In genomic region chr10:27500863-27501262, GRCm38 (mm10) we compare ENCODE assay signal across 27 mouse cellular contexts.
DNase-seq lines count a peak whose midpoint lies in the region; ATAC-seq and TF ChIP-seq lines count a peak whose summit lies in the region.
"Had no signal": no experiment of that assay in that cellular context is flagged by ENCODE, and none has a peak within 500 bp of the region (broad histone marks: within the 10 kb centered on the region; RNA-seq: fewer than 3 reads in every experiment).

No protein-coding gene starts in this region.

- no peak overlapping the region for H3K4me3 ChIP-seq in hindbrain, postnatal 0 days (ENCODE audit: low read length)
- no peak overlapping the region for H3K4me3 ChIP-seq in hindbrain, embryonic 12.5 days
- no peak overlapping the region for H3K4me3 ChIP-seq in limb, embryonic 14.5 days (replicated peaks; ENCODE audit: low read length)
- no peak overlapping the region for H3K4me3 ChIP-seq in limb, embryonic 10.5 days
- H3K4me3 ChIP-seq: embryonic facial prominence, embryonic 12.5 days; forebrain, embryonic 10.5 days; forebrain, embryonic 15.5 days; hindbrain, embryonic 10.5 days; limb, embryonic 13.5 days; liver, embryonic 12.5 days had no signal

- no peaks in the 10 kb centered on the region for H3K4me1 ChIP-seq in hindbrain, postnatal 0 days (ENCODE audit: insufficient read depth, low read length)
- no peaks in the 10 kb centered on the region for H3K4me1 ChIP-seq in hindbrain, embryonic 12.5 days
- H3K4me1 ChIP-seq in limb, embryonic 14.5 days (ENCODE audit: control insufficient read depth, insufficient read depth, low read length) = no peaks in the 10 kb centered on the region
- 0 out of 2 replicates have a peak, but pooled peaks cover 11% of the 10 kb centered on the region for H3K4me1 ChIP-seq in limb, embryonic 10.5 days
- H3K4me1 ChIP-seq: forebrain, embryonic 15.5 days; hindbrain, embryonic 10.5 days; limb, embryonic 13.5 days; liver, embryonic 12.5 days had no signal

- H3K36me3 ChIP-seq in hindbrain, postnatal 0 days (ENCODE audit: insufficient read depth, low read length) = no peaks in the 10 kb centered on the region
- no peaks in the 10 kb centered on the region for H3K36me3 ChIP-seq in hindbrain, embryonic 12.5 days
- H3K36me3 ChIP-seq in limb, embryonic 14.5 days (ENCODE audit: control insufficient read depth, insufficient read depth, low read length) = no peaks in the 10 kb centered on the region
- H3K36me3 ChIP-seq in limb, embryonic 10.5 days = no peaks in the 10 kb centered on the region
- H3K36me3 ChIP-seq: embryonic facial prominence, embryonic 12.5 days; forebrain, embryonic 10.5 days; forebrain, embryonic 15.5 days; G1E; hindbrain, embryonic 10.5 days; limb, embryonic 13.5 days; liver, embryonic 12.5 days had no signal

- H3K4me2 ChIP-seq in hindbrain, postnatal 0 days (ENCODE audit: low read depth, low read length) = no peak overlapping the region
- no peak overlapping the region for H3K4me2 ChIP-seq in hindbrain, embryonic 12.5 days (replicated peaks)
- H3K4me2 ChIP-seq in limb, embryonic 14.5 days (replicated peaks; ENCODE audit: low read depth, low read length, severe bottlenecking) = no peak overlapping the region
- H3K4me2 ChIP-seq: embryonic facial prominence, embryonic 12.5 days; forebrain, embryonic 15.5 days; limb, embryonic 13.5 days; liver, embryonic 12.5 days; midbrain, embryonic 11.5 days had no signal

- no peak for TF ChIP-seq POLR2A in limb, embryonic 14.5 days (IDR thresholded peaks at IDR 0.05; ENCODE audit: borderline replicate concordance, extremely low read depth, insufficient read depth, insufficient read length)

- no peaks in the 10 kb centered on the region for H3K27me3 ChIP-seq in hindbrain, postnatal 0 days (ENCODE audit: insufficient read depth, low read length)
- no peaks in the 10 kb centered on the region for H3K27me3 ChIP-seq in hindbrain, embryonic 12.5 days
- no peaks in the 10 kb centered on the region for H3K27me3 ChIP-seq in limb, embryonic 14.5 days (ENCODE audit: control insufficient read depth, insufficient read depth, low read length)
- no peaks in the 10 kb centered on the region for H3K27me3 ChIP-seq in limb, embryonic 10.5 days (ENCODE audit: low read depth, poor library complexity, severe bottlenecking)
- H3K27me3 ChIP-seq: embryonic facial prominence, embryonic 12.5 days; forebrain, embryonic 15.5 days; limb, embryonic 13.5 days; liver, embryonic 12.5 days had no signal

- no peak for TF ChIP-seq CTCF in hindbrain, postnatal 0 days (IDR thresholded peaks at IDR 0.05; ENCODE audit: low read depth)

- H3K9me3 ChIP-seq in hindbrain, postnatal 0 days (ENCODE audit: low read length) = no peaks in the 10 kb centered on the region
- no peaks in the 10 kb centered on the region for H3K9me3 ChIP-seq in hindbrain, embryonic 12.5 days (replicated peaks)
- no peaks in the 10 kb centered on the region for H3K9me3 ChIP-seq in limb, embryonic 14.5 days (ENCODE audit: control insufficient read depth, low read length)
- no peaks in the 10 kb centered on the region for H3K9me3 ChIP-seq in limb, embryonic 10.5 days (replicated peaks)
- H3K9me3 ChIP-seq: embryonic facial prominence, embryonic 12.5 days; forebrain, embryonic 10.5 days; forebrain, embryonic 15.5 days; G1E; hindbrain, embryonic 10.5 days; limb, embryonic 13.5 days; liver, embryonic 12.5 days had no signal

- DNase-seq in cerebellum, postnatal 10 days = peak; percentile 27 to 41
- no peak for DNase-seq in cerebellum, adult 8-10 months
- DNase-seq in hindbrain, postnatal 0 days (ENCODE audit: low spot score) = peak; percentile 27
- DNase-seq in limb, embryonic 14.5 days (ENCODE audit: low spot score) = peak; percentile 8
- no peak for DNase-seq in limb, embryonic 10.5 days (ENCODE audit: low spot score)
- no peak for DNase-seq in adrenal gland, adult 8-10 months
- DNase-seq: adrenal gland, postnatal 14 days; cerebellum, adult 11-12 months; gastrocnemius, postnatal 10 days; heart, postnatal 14 days; kidney, adult 9 months; kidney, postnatal 10 days; liver, postnatal 0 days; lung, postnatal 36 days; spleen, adult 18-20 months; thymus, postnatal 14 days had no signal

- no peak overlapping the region for H3K27ac ChIP-seq in hindbrain, postnatal 0 days
- H3K27ac ChIP-seq in hindbrain, embryonic 12.5 days = no peak overlapping the region
- H3K27ac ChIP-seq in limb, embryonic 14.5 days (replicated peaks; ENCODE audit: low read depth, low read length) = no peak overlapping the region
- H3K27ac ChIP-seq in limb, embryonic 10.5 days = no peak overlapping the region
- H3K27ac ChIP-seq: embryonic facial prominence, embryonic 12.5 days; forebrain, embryonic 10.5 days; forebrain, embryonic 15.5 days; hindbrain, embryonic 10.5 days; limb, embryonic 13.5 days; liver, embryonic 12.5 days had no signal

- ATAC-seq in hindbrain, postnatal 0 days = no peak
- no peak for ATAC-seq in hindbrain, embryonic 12.5 days (ENCODE audit: low FRiP score)
- no peak for ATAC-seq in limb, embryonic 14.5 days (ENCODE audit: low FRiP score, low read depth)
- ATAC-seq: forebrain, embryonic 15.5 days; intestine, postnatal 0 days; liver, embryonic 12.5 days; liver, postnatal 0 days; Patski had no signal

- WGBS in hindbrain, postnatal 0 days = 66% methylated on average over 3 of the region's 3 CpGs
- 88% methylated on average over 3 of the region's 3 CpGs for WGBS in hindbrain, embryonic 12.5 days
- 45% methylated on average over 3 of the region's 3 CpGs for WGBS in limb, embryonic 14.5 days
- WGBS in limb, embryonic 10.5 days = 70% methylated on average over 3 of the region's 3 CpGs

- H3K9ac ChIP-seq in hindbrain, postnatal 0 days (replicated peaks; ENCODE audit: low read length) = no peak overlapping the region
- no peak overlapping the region for H3K9ac ChIP-seq in hindbrain, embryonic 12.5 days
- H3K9ac ChIP-seq in limb, embryonic 14.5 days (ENCODE audit: low read depth, low read length, severe bottlenecking) = no peak overlapping the region
- H3K9ac ChIP-seq: embryonic facial prominence, embryonic 12.5 days; forebrain, embryonic 15.5 days; limb, embryonic 13.5 days; liver, embryonic 12.5 days; liver, postnatal 0 days had no signal

Comparison
In these comparisons a context has a peak if more than half of its experiments do, and no peak if none do; other contexts are left out.
1. DNase-seq: peak in cerebellum, postnatal 10 days (2 of 2), hindbrain, postnatal 0 days (single experiment) and limb, embryonic 14.5 days (single experiment); none in cerebellum, adult 8-10 months (single experiment), limb, embryonic 10.5 days (single experiment) and adrenal gland, adult 8-10 months (single experiment).